Mouse (Mus musculus) liver, embryonic 14.5 days (tissue): ENCODE measurements at regions not wholly inside any gene's neighbourhood (a gene's known extent, or its start where the extent isn't known, plus 50 kb on each side); places are given as distances from the start of the nearest gene placed in this dataset.

ENCODE experiments used
- CTCF ChIP-seq: IDR thresholded peaks from 2 replicates; pipeline ENCODE4 v1.5.1; 2016; ENCODE audit warnings: antibody characterized with exemption, low read depth, control low read depth
- EP300 ChIP-seq: IDR thresholded peaks from 2 replicates; pipeline ENCODE4 v1.6.1; 2016; ENCODE audit warnings: antibody characterized with exemption, low read depth

- TF ChIP-seq CTCF (no peak), EP300 (no peak)
Observed at GRCm38 (mm10) chr1:185605996-185606395, 151.3 kb downstream of the Slc30a10 start.
